Mouse (Mus musculus): ENCODE data around the gene Psmd12.

DNA sequence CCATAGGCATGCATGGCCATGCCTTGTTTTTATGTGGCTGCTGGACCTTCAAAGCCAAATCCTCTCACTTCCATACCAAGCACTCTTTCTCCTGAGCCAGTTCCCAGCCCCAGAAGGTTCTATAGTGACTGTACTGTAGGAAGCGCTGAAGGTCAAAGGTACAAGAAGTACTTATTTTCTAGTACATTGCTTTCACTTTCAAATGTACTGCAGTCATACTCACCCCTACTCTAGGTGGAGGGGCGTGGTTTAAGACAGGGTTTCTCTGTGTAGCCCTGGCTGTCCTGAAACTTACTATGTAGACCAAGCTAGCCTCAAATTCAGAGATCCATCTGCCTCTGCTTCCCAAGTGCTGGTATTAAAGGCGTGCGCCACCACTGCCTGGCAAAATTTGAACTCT is 59.7 kb downstream of the Psmd12 start:
- TF ChIP-seq CTCF (IDR thresholded peaks at IDR 0.05; ENCODE audit: low read depth) (no peak), EP300 (optimal IDR thresholded peaks at IDR 0.05) (no peak)
